Mouse (Mus musculus): ENCODE results near the gene Rpa1. TPM values are rescaled to one million over a fixed set of nuclear protein-coding genes. Genes with fewer than 3 reads are reported as not detected.
A peak's percentile ranks its signal among the peaks of the same experiment; 100 is the strongest.

Gene Rpa1
- polyA plus RNA-seq, 1 experiment from 2014 or later, result 154 TPM

DNA sequence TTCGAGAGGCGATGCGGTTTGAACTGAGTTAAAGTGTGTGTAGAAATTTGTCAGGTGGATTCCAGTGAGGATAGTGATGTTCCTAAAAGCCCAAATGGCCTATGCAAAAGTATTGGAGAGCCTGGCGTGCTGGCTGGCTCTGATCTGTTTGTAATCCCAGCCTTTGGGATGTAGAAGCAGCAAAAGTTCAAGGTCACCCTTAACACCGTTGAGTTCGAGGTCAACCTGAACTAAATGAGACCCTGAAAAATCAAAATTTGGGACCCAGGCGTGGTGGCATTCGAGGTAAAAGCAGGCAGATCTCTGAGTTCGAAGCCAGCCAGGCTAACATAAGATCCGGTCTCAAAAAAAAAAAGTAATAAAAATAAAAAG is 752 bp upstream of the Rpa1 start:
- ATAC-seq (ENCODE audit: insufficient number of reproducible peaks, low FRiP score, low TSS enrichment, low read depth) (no peak), DNase-seq (ENCODE audit: low spot score) (no peak)
- Histone ChIP-seq H3K4me2 (ENCODE audit: low read depth, severe bottlenecking) (peak overlapping the region; percentile 79), H3K9me3 (ENCODE audit: control insufficient read depth, low read length) (no peaks in the 10 kb centered on the region), H3K27ac (replicated peaks; ENCODE audit: low read depth, low read length) (no peak overlapping the region), H3K9ac (ENCODE audit: low read length) (peak overlapping the region; percentile 76), H3K27me3 (ENCODE audit: control insufficient read depth, insufficient read depth, low read length) (no peaks in the 10 kb centered on the region), H3K4me3 (ENCODE audit: low read depth, low read length) (peak overlapping the region; percentile 87), H3K4me1 (ENCODE audit: control insufficient read depth, insufficient read depth, low read length) (0 out of 2 replicates have a peak, but pooled peaks cover 2% of the 10 kb centered on the region), H3K36me3 (ENCODE audit: control insufficient read depth, insufficient read depth, low read length) (peaks cover 2% of the 10 kb centered on the region; the same call in 1 of the 2 replicates)
- 49% methylated on average over 10 of the region's 10 CpGs for WGBS

DNA sequence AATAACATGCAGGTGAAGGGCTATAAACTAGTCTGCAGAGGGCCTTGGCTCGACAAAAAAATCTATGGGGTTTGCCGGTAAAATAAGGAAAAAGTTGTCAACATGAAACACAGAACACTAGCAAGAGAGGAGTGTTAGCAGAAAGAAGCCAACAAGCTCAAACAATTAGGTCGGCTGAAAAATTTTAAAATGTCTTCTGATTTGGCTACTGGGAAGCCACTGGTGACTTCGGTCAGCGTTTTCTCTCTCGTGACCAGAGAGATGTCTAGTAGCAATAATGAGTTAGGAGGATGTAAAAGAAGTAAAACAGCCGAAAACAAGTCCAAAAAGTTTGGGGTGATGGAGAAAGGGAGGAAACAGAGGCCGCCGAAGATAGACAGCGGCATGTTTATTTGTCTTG is 528 bp downstream of the Rpa1 start:
- peaks cover 2% of the 10 kb centered on the region; the same call in 1 of the 2 replicates for H3K36me3 ChIP-seq (ENCODE audit: control insufficient read depth, insufficient read depth, low read length)
- no peak overlapping the region for H3K27ac ChIP-seq (replicated peaks; ENCODE audit: low read depth, low read length)
- H3K9me3 ChIP-seq (ENCODE audit: control insufficient read depth, low read length), result no peaks in the 10 kb centered on the region
- no peak for DNase-seq (ENCODE audit: low spot score)
- 2% methylated on average over 10 of the region's 10 CpGs for WGBS
- H3K9ac ChIP-seq (ENCODE audit: low read length), result peak overlapping the region; percentile 83
- H3K4me3 ChIP-seq (ENCODE audit: low read depth, low read length), result peak overlapping the region; percentile 87
- ATAC-seq (ENCODE audit: insufficient number of reproducible peaks, low FRiP score, low TSS enrichment, low read depth), result no peak
- H3K27me3 ChIP-seq (ENCODE audit: control insufficient read depth, insufficient read depth, low read length), result no peaks in the 10 kb centered on the region
- 0 out of 2 replicates have a peak, but pooled peaks cover 2% of the 10 kb centered on the region for H3K4me1 ChIP-seq (ENCODE audit: control insufficient read depth, insufficient read depth, low read length)
- peak overlapping the region; percentile 79 for H3K4me2 ChIP-seq (ENCODE audit: low read depth, severe bottlenecking)

DNA sequence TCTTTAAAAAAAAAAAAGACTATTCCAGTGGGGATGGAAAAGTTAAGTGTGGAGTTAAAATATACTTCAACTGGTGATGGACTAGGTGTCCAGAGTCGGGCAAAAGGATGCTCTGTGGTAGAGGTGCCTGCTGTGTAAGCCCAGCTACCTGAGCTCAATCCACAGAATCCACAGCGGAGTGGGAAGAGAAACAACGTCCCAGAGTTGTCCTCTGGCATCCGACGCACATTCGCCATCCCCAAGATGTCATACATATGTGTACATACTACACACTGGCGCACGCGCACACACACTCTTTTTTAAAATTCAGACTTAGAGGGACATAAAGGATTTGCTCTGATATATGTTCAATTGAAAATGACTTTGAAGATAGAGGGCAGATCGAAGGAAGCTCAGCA is 937 bp downstream of the Rpa1 start:
- Histone ChIP-seq H3K4me3 (ENCODE audit: low read depth, low read length) (peak overlapping the region; percentile 87), H3K27me3 (ENCODE audit: control insufficient read depth, insufficient read depth, low read length) (no peaks in the 10 kb centered on the region), H3K36me3 (ENCODE audit: control insufficient read depth, insufficient read depth, low read length) (no peaks in the 10 kb centered on the region), H3K9me3 (ENCODE audit: control insufficient read depth, low read length) (no peaks in the 10 kb centered on the region), H3K4me1 (ENCODE audit: control insufficient read depth, insufficient read depth, low read length) (0 out of 2 replicates have a peak, but pooled peaks cover 2% of the 10 kb centered on the region), H3K27ac (replicated peaks; ENCODE audit: low read depth, low read length) (no peak overlapping the region), H3K4me2 (ENCODE audit: low read depth, severe bottlenecking) (peak overlapping the region; percentile 79), H3K9ac (ENCODE audit: low read length) (peak overlapping the region; percentile 83)
- ATAC-seq (ENCODE audit: insufficient number of reproducible peaks, low FRiP score, low TSS enrichment, low read depth) (no peak), DNase-seq (ENCODE audit: low spot score) (no peak)
- 44% methylated on average over 10 of the region's 10 CpGs for WGBS

DNA sequence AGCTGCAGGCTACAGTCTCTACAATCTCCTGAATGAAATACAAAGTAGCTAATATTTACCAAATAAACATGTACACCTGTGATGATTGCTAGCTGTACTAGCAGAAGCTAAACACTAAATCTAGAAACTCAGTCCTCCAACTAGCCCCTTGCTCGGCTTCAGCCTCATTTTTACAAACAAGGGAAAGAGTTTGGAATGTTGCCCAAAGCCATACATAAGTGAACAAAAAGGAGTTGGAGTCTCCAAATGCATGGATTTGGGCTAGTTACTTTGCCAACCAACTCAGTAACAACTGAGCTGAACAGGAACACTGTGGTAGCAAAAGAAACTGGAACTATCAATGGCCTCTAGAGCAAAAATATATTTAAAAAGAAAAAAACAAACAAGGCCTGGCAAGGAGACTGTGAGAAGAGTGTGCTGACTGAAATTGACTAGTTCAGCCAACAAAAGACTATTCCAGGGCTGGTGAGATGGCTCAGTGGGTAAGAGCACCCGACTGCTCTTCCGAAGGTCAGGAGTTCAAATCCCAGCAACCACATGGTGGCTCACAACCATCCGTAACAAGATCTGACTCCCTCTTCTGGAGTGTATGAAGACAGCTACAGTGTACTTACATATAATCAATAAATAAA is 1.5 kb downstream of the Rpa1 start:
- Histone ChIP-seq H3K4me1 (ENCODE audit: control insufficient read depth, insufficient read depth, low read length) (0 out of 2 replicates have a peak, but pooled peaks cover 2% of the 10 kb centered on the region), H3K9me3 (ENCODE audit: control insufficient read depth, low read length) (no peaks in the 10 kb centered on the region), H3K27ac (replicated peaks; ENCODE audit: low read depth, low read length) (no peak overlapping the region), H3K4me3 (ENCODE audit: low read depth, low read length) (peak overlapping the region; percentile 87; the same call in 1 of the 2 replicates), H3K27me3 (ENCODE audit: control insufficient read depth, insufficient read depth, low read length) (no peaks in the 10 kb centered on the region), H3K36me3 (ENCODE audit: control insufficient read depth, insufficient read depth, low read length) (no peaks in the 10 kb centered on the region; the same call in 1 of the 2 replicates), H3K4me2 (ENCODE audit: low read depth, severe bottlenecking) (no peak overlapping the region), H3K9ac (ENCODE audit: low read length) (no peak overlapping the region)
- ATAC-seq (ENCODE audit: insufficient number of reproducible peaks, low FRiP score, low TSS enrichment, low read depth) (no peak), DNase-seq (ENCODE audit: low spot score) (no peak)
- WGBS, result 82% methylated on average over 3 of the region's 4 CpGs

DNA sequence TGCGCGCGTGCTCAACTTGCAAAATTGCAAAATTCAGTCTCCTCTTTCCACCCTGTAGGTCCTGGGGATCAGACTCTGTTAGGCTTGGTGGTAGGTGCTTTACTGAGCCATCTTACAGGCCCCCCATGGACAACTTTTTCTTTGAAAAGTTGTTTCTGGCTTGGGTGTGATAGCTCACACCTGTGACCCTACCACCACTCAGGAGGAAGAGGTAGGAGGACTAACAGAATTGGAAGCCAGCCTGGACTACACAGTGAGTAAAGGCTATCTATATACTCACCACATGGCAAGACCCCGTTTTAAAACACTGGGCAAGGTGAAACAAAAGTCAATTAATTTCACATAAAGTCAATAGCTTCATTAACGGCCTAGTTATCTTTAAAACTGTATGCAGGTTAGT is 3.4 kb downstream of the Rpa1 start:
- ATAC-seq (ENCODE audit: insufficient number of reproducible peaks, low FRiP score, low TSS enrichment, low read depth) (no peak), DNase-seq (ENCODE audit: low spot score) (no peak)
- Histone ChIP-seq H3K4me2 (ENCODE audit: low read depth, severe bottlenecking) (no peak overlapping the region), H3K36me3 (ENCODE audit: control insufficient read depth, insufficient read depth, low read length) (peaks cover 5% of the 10 kb centered on the region; the same call in 1 of the 2 replicates), H3K27ac (replicated peaks; ENCODE audit: low read depth, low read length) (no peak overlapping the region), H3K27me3 (ENCODE audit: control insufficient read depth, insufficient read depth, low read length) (no peaks in the 10 kb centered on the region), H3K9ac (ENCODE audit: low read length) (no peak overlapping the region), H3K4me3 (ENCODE audit: low read depth, low read length) (no peak overlapping the region), H3K4me1 (ENCODE audit: control insufficient read depth, insufficient read depth, low read length) (0 out of 2 replicates have a peak, but pooled peaks cover 2% of the 10 kb centered on the region), H3K9me3 (ENCODE audit: control insufficient read depth, low read length) (no peaks in the 10 kb centered on the region)
- WGBS, result 94% methylated on average over 5 of the region's 5 CpGs

DNA sequence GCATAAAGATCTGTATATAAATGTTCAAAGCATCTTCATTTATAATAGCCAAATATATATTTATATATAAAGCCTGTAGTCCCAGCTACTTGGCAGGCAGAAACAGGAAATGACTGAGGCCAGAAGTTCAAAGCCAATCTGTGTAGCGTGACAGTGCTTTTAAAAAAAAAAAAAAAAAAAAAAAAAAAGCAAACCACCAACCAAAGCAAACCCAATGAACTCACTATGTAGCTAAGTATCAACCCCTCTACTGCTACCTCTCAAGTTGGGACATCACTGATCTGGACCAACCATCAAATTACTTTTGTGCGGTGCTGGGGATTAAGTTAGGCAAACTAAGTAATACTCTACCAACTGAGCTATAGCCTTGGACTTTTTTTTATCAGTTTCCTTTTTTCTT is 4.0 kb downstream of the Rpa1 start:
- peaks cover 9% of the 10 kb centered on the region for H3K36me3 ChIP-seq (ENCODE audit: control insufficient read depth, insufficient read depth, low read length)

DNA sequence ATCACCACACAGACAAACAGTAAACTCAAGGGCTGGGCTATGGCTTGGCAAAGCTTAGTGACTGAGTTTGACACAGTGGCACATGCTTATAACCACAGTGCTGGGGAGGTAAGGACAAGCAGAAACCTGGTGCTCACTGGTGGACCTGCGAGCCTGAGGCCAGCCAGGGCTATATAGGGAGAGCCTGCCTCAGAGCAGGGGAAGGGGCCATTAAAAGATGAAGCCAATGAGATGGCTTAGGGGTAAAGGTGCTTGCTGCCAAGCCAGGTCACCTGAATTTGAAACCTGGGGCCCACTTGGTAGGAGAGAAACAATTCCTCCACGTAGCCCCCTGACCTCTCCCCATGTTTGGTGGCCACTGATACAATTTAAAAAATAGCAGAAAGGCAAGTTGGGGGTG is 5.0 kb downstream of the Rpa1 start:
- no peaks in the 10 kb centered on the region for H3K27me3 ChIP-seq (ENCODE audit: control insufficient read depth, insufficient read depth, low read length)
- no peak overlapping the region for H3K27ac ChIP-seq (replicated peaks; ENCODE audit: low read depth, low read length)
- DNase-seq (ENCODE audit: low spot score) (no peak), ATAC-seq (ENCODE audit: insufficient number of reproducible peaks, low FRiP score, low TSS enrichment, low read depth) (no peak)
- no peaks in the 10 kb centered on the region for H3K9me3 ChIP-seq (ENCODE audit: control insufficient read depth, low read length)
- H3K9ac ChIP-seq (ENCODE audit: low read length), result no peak overlapping the region
- H3K4me1 ChIP-seq (ENCODE audit: control insufficient read depth, insufficient read depth, low read length), result 0 out of 2 replicates have a peak, but pooled peaks cover 2% of the 10 kb centered on the region
- no peak overlapping the region for H3K4me3 ChIP-seq (ENCODE audit: low read depth, low read length)
- WGBS, result 88% methylated on average over 2 of the region's 2 CpGs
- H3K36me3 ChIP-seq (ENCODE audit: control insufficient read depth, insufficient read depth, low read length), result peaks cover 10% of the 10 kb centered on the region
- no peak overlapping the region for H3K4me2 ChIP-seq (ENCODE audit: low read depth, severe bottlenecking)

More for the DNA sequence above, 4.0 kb downstream of the Rpa1 start:
- no peak overlapping the region for H3K27ac ChIP-seq (replicated peaks; ENCODE audit: low read depth, low read length)
- no peaks in the 10 kb centered on the region for H3K9me3 ChIP-seq (ENCODE audit: control insufficient read depth, low read length)
- DNase-seq (ENCODE audit: low spot score) (no peak), ATAC-seq (ENCODE audit: insufficient number of reproducible peaks, low FRiP score, low TSS enrichment, low read depth) (no peak)
- WGBS, result 81% methylated on average over 2 of the region's 2 CpGs
- H3K4me3 ChIP-seq (ENCODE audit: low read depth, low read length), result no peak overlapping the region
- H3K9ac ChIP-seq (ENCODE audit: low read length), result no peak overlapping the region
- no peak overlapping the region for H3K4me2 ChIP-seq (ENCODE audit: low read depth, severe bottlenecking)
- no peaks in the 10 kb centered on the region for H3K27me3 ChIP-seq (ENCODE audit: control insufficient read depth, insufficient read depth, low read length)
- 0 out of 2 replicates have a peak, but pooled peaks cover 2% of the 10 kb centered on the region for H3K4me1 ChIP-seq (ENCODE audit: control insufficient read depth, insufficient read depth, low read length)

DNA sequence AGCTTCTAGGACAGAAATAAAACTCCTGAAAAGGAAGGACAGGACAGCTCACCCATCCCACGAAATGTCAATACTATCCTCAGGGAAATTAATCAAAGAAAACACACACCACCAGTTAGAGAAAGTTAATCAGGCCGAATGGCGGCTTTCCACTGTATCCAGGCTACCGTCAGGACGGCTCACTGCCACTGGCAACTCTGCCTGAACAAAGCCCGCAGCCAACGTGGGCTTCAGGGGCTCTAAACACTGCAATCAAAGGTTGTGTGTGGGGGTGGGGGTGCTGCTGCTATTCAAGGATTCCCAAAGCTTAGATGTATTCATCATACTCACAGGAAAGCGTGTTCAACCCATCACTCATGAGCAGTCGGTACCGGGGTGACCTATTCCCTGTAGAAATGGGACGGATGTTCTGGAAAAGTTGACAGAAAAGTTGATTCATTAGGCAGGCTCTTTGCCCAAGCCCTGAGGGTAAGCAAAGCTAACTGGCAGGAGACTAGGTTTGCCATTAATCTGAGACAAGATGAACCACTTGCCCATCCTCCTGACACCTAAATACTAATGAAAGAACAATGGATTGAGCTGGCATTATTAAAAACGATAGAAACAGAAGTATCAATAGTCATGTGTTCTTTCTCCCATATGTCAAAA is 7.3 kb downstream of the Rpa1 start:
- DNase-seq (ENCODE audit: low spot score), result no peak
- Histone ChIP-seq H3K4me1 (ENCODE audit: control insufficient read depth, insufficient read depth, low read length) (no peaks in the 10 kb centered on the region), H3K36me3 (ENCODE audit: control insufficient read depth, insufficient read depth, low read length) (peaks cover 13% of the 10 kb centered on the region), H3K27me3 (ENCODE audit: control insufficient read depth, insufficient read depth, low read length) (no peaks in the 10 kb centered on the region), H3K9me3 (ENCODE audit: control insufficient read depth, low read length) (no peaks in the 10 kb centered on the region), H3K4me2 (ENCODE audit: low read depth, severe bottlenecking) (no peak overlapping the region), H3K4me3 (ENCODE audit: low read depth, low read length) (no peak overlapping the region), H3K27ac (replicated peaks; ENCODE audit: low read depth, low read length) (no peak overlapping the region), H3K9ac (ENCODE audit: low read length) (no peak overlapping the region)
- 90% methylated on average over 12 of the region's 12 CpGs for WGBS
- no peak for ATAC-seq (ENCODE audit: insufficient number of reproducible peaks, low FRiP score, low TSS enrichment, low read depth)
